Mouse (Mus musculus) cerebellum, adult 8-10 months (tissue): Measurements from ENCODE around the gene Ap3b2.
"Not testable (repeated sequence)": the region's sequence is repeated elsewhere in the genome, so short reads cannot be mapped to it uniquely, and the experiment has no call there.

Experiments used
- DNase-seq: peaks from one replicate; pipeline ENCODE4 v3.0.0; 2022

Ap3b2 gene

GRCm38 (mm10) chr7:81493331-81494021 lies at the start of gene Ap3b2:
Gene Ap3b2, minus strand, starts transcription at chr7:81493925.
- peak; percentile 77 for DNase-seq

DNA sequence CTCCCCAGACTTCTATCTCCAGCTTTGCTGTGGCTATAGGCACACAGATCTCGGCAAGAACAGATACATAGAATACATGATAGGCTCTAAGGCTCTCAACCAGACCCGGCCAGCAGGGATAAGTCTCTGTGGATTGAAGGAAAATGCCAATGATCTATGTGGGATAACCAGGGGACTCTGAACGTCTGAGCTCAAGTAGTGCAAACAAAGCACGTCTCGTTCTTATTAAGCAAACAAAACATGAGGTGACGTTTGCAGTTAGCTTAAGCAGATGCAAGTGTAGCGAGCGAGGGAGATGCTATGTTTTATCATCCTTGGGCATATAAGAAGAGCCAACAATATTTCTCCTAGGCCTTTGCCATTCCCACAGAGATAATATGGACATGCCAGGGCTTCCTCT lies 49.2 kb upstream of the Ap3b2 start:
- DNase-seq: no peak

DNA sequence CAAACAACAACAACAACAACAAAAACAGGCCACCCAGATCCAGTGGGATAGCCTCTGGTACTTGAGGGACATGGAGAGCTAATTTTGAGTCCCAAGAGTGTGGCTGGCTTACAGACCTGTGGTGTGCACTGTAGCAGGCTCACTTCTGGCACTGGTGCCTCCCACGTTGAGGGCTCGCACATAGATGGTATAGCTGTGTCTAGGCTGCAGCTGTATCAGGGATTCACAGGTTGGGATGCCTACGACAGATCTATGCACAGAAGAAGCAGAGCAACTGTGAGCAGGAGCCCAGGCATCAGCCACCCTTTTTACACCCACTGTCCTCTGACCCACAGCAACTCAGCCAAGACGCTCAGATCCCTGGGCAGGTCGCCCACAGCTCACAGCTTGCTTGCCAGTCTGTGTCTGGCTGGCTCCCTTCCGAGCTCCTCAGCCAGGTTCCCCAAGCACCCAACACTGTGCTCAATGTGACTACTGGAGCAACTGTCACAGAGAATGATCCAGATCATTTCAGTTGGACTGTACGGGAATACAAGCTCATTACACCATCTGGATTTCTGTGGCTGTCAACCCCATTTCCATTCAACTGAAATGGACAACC lies 48.3 kb upstream of the Ap3b2 start:
- peak; percentile 20 for DNase-seq

DNA sequence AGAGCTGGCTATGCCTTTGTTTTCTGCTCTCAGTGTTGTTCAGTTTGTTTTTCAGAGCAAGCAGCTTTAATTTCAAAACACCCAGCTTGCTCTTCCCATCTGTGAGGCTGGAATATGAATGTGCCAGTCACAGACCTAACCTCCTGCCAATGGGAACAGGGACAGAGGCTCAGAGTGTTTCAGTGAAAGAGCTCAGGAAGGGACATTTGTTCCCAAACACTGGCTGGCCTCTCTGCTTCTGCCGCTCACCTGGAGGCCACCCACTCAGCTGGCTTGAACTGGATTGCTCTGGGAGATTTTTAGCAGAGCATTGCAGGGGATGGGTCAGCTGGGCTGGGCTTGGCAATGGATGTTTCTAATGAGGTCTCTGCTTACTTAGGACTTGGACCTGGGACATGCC lies 47.3 kb upstream of the Ap3b2 start:
- no peak for DNase-seq

DNA sequence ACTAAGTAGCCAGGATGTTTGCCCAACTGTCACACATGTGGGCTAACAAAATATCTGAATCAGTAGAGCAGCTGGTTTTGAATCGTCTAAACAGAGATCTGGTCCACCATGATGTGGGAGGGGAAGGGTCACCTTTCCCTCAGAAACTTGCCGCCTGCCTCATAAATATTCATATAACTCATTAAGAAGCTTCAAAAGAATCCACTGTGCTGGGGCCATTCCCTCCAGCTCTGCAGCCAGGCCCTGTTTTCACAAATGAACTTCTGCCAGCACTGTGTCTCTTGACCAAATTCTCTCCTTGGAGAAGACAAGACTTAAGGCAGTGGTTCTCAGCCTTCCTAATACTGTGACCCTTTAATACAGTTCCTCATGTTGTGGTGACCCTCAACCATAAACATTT lies 45.8 kb upstream of the Ap3b2 start:
- no peak for DNase-seq

- no peak for DNase-seq
Measured at GRCm38 (mm10) chr7:81538070-81538675, 44.4 kb upstream of the Ap3b2 start.

- no peak for DNase-seq
Measured at GRCm38 (mm10) chr7:81536478-81536877, 42.8 kb upstream of the Ap3b2 start.

- no peak for DNase-seq
Measured at GRCm38 (mm10) chr7:81531462-81531861, 37.7 kb upstream of the Ap3b2 start.

GRCm38 (mm10) chr7:81528918-81529317 lies 35.2 kb upstream of the Ap3b2 start:
- no peak for DNase-seq

DNA sequence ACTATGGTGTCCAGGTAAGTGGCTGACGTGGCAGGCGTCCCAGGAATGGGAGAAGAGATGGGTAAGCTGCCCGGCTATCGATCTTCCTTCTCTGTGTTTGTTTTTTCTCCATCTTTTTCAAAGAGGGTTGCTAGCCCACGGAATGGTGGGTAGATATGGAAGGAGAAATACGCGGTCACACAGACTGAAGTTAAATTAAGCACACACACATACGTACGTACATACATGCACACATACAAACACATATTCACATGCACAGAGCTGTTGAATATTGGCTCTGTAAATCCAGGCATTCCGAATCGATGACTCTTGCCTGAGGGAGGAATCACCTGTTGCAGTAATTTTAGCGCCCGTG lies 29.9 kb upstream of the Ap3b2 start:
- no peak for DNase-seq

DNA sequence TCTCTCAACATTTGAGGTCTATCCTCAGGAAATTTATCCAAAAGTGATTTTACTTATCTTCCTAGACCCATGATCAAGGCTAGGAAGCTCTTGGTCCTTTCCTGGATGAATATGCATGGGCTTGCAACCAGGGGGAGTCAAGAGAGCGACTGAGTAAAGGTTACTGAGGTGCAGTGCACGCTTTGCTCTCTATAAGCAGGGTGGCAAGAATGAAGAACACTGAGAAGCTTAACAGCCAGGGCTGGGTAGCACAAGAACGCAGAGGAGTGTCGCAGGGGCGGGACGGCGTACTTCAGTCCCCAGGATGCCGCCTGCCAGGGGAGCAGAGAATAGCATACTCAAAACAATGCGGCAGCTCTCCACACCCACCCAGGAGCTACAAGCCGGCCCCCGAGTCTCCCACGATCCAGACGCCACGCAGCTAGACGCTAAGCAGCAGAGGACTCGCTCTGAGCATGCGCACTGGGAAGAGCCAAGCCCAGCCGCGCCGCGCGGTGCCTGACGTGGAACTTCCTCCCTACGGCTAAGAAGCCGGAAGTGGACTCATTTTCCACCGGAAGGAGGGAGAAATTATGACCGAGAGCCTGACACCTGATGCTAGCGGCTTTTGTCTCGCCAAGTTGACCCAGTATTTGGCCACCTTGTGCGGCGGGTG lies 29.4 kb upstream of the Ap3b2 start:
- DNase-seq: peak; percentile 85

- DNase-seq: no peak
Measured at GRCm38 (mm10) chr7:81516154-81517030, 22.7 kb upstream of the Ap3b2 start.

DNA sequence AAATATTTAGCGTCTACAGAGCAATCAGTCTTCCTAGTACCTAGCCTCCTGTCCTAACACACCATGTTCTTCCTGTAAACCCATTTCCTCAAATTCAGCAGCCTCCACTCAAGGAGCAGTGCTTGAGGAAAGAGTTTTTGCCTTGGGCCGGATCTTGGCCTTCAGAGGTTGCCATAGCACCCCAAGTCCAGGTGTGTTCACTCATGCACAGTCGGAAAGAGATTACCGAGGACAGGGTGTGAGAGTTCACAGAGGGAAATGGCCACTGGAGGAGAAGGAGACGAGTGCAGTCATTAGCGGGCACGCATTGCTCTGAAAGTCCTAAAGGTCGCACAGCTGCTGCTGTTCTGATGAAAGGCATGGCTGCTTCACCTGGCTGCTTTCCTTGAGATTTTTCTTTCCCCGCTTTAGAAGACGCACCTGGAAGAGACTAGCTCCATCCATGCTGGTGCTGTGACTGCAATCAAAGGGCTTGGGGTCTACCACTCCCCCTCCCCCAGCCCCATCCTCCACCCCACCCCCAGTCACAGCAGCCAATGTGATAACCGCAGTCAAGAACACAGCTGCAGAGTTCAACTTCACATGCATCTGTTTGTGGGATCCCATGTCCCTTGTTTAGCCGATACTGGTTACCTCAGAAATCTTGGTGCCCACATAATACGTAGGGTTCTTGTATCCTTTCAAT lies 21.3 kb upstream of the Ap3b2 start:
- DNase-seq: no peak

DNA sequence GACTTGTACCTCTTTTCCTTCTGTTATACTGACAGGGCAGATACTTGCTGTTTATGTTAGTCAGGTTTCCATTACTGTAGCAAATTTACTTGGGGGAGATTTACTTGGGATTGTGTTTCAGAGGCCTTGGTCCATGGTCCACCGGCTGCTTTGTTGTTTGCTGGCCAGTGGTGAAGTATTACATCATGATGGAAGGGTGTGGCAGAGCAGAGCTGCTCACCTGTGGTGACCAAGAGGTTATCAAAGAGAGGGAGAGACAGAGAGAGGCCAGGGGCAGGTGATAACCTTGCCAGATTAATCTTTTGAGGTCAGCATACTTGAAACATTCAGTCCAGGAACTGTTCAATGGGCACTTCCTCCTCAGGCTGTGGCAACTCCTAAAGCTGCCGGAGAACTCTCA lies 7.3 kb upstream of the Ap3b2 start:
- no peak for DNase-seq

GRCm38 (mm10) chr7:81498181-81498580 lies 4.5 kb upstream of the Ap3b2 start, which contains the start of gene BC048679:
Gene BC048679, minus strand, starts transcription at chr7:81498281.
- DNase-seq: no peak

GRCm38 (mm10) chr7:81497171-81497570 lies 3.4 kb upstream of the Ap3b2 start:
- no peak for DNase-seq

DNA sequence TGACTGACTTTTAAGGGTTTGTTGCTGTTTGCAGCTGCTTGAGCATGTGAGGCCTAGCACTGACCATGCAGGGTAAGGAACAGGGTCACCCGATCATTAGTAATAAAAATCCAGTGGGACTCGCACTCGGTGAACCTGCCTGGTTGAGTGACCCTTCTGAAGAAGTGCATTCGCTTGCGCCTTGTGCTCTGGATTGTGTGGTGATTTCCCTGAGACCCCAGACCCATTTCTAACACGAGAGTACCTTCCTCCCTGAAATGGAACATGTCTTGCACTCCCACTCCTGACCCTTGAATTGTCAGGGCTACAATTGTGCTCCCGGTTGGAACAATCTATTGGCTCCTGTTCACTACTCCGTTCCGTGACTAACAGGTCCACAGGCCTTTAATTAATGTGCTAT lies 1.1 kb downstream of the Ap3b2 start:
- DNase-seq: no peak

DNA sequence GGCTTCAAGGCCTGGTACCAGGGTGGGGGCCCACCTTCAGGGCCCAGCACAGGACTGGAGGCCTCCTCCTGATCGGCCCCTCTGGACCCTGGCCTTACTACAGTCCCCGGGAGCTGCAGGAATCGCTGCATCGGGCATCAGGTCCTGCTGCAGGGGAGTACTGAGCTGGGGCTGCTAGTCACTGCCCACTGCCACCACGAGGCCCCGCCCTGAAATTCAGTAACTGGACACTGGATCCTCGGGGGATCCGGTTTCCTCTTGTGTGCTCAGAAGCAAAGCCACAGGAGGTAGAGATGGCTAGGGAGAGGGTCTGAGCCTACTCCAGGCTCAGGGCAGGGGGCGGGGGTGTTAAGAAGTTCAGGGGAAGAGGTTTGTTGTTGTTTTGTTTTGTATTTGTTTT lies 4.1 kb downstream of the Ap3b2 start:
- DNase-seq: no peak

GRCm38 (mm10) chr7:81480800-81481199 lies 12.9 kb downstream of the Ap3b2 start:
- DNase-seq: no peak

- DNase-seq: no peak
Measured at GRCm38 (mm10) chr7:81479531-81480090, 14.1 kb downstream of the Ap3b2 start.

GRCm38 (mm10) chr7:81478261-81478660 lies 15.5 kb downstream of the Ap3b2 start:
- DNase-seq: not testable (repeated sequence)

GRCm38 (mm10) chr7:81476833-81477232 lies 16.9 kb downstream of the Ap3b2 start:
- DNase-seq: no peak
